Mouse (Mus musculus) monocyte, adult 2 months (primary cell): ENCODE data around the gene Jak3.
"Not testable (repeated sequence)": the region's sequence is repeated elsewhere in the genome, so short reads cannot be mapped to it uniquely, and the experiment has no call there.

Experiments
- DNase-seq, 2 experiments: peaks; one replicate each; pipeline ENCODE4 v3.0.0; 2022; ENCODE audit warnings: low spot score in 2 of 2, low read depth in 1 of 2

Jak3 gene

DNA sequence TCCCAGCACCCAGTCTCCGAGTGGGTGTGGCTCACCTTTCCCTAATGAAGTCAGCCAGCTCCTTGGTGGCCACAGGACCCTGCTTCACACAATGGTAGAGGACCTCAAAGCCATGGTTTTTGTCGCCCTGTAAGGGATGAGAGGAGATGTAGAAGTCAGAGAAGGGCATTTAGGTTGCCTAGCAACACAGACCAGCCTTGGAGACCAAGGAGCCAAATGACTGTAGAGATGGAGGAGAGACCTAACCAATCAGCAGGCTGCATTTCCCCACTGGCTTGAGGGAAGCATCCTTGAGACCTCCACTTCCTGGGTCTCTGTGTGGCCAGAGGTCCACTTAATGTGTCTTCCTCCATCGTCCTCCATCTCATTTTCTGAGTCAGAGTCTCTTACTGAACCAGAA is 42.2 kb downstream of the Jak3 start:
- no peak for DNase-seq

DNA sequence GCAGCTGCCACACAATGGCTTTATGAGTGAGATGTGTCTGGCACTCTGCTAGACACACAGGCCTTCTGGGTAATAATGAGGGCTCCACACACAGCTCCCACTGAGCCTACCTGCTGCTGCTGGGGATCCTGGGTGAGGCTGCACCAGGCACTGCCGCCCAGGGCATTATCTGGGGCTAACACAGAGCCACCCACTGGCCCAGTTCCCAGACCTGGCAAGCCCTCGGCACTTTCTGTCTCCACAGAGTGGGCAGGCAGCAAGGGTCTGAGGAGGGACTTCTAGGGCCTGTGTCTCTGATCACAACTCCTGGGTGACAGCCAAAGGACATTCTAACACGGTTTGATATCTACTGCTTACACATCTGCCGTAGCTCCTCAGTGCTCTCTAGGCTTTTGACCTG is 43.1 kb downstream of the Jak3 start:
- peak in 1 of 2 experiments; percentile 11 for DNase-seq

DNA sequence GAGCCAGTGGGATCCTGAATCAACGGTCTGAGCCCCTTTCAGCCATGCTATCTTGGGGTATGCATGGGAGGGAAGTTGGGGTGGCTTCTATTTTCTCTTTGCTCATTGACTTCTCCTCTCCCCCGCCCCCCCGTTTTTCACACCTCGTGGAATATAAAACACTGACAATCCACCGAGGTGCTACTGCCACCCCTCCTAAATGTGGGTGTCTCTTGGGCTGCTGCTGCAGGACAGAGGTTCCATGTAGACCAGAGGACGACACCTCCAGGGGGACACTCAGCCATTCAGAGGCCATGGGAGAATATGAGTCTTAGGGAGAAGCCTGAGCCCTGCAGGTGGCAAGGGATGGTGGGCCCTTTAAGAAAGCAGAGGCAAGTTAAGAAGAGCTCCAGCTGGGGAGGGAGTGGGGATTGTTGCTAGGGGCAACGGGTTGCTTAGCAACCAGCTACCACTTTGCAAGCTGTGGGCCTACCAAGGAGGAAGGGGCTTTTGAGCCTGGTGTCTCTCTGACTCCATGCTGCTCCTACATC is 43.9 kb downstream of the Jak3 start:
- DNase-seq: no peak

DNA sequence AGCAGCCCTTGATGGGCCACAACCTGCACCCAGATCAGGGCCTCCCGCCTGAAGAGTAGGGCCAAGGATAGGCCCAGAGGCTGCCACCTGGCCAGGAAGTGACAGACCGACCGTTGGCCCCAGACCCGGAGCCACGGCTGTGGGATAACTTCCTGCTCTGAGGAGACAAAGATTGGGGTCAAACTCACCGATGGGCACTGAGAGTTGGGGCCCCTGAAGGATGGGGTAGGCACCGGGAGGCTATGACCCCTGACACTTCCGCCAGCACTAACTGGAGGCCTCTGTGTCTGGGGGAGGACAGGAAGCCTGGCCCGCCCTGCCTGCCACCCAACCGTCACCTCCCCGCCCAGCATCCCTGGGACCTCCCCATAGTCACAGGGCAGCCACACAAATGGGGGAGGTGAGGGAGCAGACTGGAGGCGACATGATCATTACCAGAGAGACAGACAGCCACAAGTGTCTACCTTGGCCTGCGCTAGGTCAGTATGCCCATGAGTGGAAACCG is 47.0 kb downstream of the Jak3 start:
- DNase-seq: peak in 1 of 2 experiments; percentile 26

DNA sequence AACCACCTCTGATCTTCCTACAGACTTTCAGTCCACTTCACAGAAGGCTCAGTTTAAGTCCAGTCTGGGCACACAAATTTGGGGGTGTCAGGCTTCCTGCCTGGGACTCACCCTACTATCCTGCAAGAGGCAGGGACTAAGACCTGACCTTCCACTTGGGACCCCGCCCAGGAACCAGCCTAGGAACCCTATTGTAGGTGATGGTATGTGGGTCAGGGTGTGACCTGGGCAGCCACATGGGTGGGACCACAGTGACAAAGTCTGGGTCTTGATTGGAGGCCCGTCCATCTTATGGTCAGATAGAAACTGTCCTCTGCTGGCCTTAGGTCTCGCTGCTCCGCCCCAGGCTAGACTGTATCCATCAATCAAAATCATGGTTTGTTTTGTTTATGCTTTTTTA is 48.3 kb downstream of the Jak3 start:
- no peak for DNase-seq

DNA sequence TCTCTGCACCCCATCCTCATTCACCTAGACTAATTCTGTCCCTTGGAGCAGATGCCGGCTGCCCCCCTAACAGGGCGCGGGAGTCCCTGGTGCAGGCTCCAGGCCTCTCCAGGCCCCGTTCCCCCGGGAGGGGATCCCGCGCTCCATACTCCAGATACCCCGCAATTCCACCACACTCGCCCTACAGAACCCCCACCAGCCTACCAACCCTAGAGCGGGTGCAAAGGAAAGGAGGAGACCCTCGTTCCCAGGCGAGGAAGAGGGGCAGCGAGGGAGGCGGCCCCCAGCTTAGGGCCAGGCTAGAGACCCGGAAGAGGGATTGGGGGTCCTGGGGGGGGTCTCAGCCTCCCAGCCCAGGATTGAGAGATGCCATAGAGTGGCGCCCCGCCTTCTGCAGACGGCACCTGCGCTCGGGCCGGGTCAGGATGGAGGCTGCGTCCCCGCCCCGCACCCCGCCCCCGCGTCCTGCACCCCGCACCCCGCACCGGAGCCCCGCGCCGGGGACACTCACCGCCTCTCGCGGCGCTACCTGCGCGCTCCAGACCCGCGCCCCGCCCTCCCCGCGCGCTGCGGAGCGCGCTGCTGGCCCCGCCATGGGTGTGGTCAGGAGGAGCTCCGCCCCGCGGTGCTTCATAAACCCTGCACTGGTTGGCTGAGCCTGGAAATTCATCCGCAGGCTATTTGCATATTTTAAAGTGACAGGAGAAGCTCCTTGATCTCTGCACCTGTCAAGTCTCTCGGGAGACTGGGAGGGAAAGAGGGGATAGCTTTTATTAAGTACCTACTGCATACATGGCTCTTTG is 49.2 kb downstream of the Jak3 start, which contains the start of gene Fcho1:
Fcho1 (minus strand) TSS at position 595 of the 803 bp plus-strand sequence.
- peak; percentile 20 to 54 for DNase-seq

DNA sequence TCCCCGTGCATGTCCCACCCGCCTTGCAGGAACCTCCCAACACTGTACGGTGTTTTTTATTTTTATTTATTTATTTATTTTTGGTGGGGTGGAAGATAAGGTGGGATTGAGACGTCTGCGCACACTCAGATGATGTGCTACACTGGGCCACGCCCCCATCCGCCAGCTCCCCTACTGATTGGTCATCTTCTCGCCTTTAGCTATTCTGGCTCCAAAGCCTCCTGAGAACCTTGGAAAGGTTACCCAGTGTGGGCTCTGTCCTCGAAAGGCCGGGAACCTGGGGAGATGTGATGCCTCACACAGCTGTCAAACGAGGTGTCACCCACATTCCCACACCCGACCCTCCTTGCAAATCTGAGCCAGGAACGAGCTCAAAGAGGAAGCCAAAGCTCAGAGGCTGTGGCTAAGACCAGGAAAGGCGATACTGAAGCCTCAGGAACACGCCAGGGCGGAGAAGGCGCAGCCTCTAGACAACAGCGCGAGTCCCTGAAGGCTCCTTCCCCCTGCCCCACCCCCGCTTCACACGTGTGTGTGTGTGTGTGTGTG is 52.2 kb downstream of the Jak3 start:
- DNase-seq: no peak

DNA sequence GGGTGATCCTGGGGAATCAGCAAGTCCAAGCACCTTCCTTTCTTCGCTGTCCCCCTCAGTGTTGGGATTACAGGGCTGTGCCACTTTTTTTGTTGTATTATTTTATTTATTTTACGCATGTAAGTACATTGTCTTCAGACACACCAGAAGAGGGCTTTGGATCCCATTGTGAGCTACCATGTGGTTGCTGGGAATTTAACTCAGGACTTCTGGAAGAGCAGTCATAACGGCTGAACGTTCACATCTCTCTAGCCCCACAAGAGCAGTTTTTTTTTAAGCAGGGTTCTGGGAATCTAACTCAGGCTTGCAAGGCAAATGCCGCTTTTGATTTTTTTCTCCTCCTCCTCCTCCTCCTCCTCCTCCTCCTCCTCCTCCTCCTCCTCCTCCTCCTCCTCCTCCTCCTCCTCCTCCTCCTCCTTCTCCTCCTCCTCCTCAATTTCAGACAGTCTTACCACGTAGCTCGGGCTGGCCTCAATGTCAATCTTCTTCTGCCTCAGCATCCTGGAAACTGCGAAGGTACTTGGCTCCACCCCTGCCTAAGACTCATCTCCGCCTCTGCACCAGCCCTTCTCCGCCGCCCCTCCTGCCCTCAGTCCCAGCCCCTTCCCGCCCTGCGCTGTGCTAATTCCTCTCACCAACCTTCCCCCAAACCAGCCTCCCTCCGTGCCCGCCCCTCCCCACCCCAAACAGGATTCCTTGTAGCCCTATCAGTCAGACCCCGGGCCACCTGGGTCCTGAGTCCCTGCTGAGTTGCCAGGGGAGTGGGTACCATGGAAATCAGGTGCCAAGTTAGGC is 52.9 kb downstream of the Jak3 start:
- no peak for DNase-seq

DNA sequence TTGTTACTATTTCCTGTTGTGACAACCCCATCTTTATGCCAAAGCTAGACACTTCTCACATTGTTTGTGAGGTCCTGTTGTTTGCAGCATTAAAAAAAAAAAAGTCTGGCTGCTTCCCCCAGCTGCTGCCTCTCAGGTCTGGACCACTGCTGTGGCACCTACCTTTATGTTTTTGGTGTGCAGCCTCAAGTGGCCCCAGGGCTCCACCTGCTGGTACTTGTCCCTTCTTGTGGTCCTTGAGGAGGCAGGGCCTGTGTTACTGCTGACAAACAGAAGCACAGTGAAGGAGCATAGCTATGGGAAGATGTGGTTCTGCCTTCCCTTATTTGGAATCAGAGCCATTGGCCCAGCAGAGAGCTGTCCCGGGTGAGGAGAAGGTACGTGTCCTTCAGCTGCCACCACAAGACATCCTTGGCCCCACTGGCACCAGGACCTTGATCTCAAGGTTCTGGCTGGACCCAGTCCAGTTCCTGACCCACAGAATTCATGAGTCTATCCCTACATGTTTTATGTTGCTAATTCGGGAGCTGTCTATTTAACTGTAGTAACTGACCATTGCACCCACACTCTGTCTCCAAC is 55.6 kb downstream of the Jak3 start:
- DNase-seq: no peak

DNA sequence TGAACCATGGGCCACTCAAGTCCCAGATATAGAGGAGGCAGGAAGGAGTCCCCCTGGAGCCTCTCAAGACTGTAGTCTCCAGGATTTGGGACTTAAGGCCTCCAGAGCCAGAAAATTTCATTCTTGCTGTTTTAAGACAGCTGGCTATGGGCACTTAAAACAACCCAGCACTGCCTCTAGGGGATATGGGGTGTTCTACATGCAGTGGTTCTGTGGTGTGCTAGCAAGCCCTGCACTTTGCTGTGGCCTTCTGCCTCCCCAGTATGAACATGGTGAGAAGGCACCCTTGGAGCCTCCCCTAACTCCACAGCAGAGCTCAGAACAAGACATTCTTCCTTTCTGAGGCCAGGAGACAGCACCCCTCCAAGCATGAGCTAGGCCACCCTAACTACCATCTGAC is 62.2 kb downstream of the Jak3 start:
- DNase-seq: not testable (repeated sequence)
